Mouse (Mus musculus) spleen, adult 2 months (tissue): ENCODE data around the gene Snapc5. TPM values are rescaled to one million over a fixed set of nuclear protein-coding genes. Genes with fewer than 3 reads are reported as not detected.
"Not testable (repeated sequence)": the region's sequence is repeated elsewhere in the genome, so short reads cannot be mapped to it uniquely, and the experiment has no call there.

Experiments used
- DNase-seq, 2 experiments: peaks; one replicate each; pipeline versions ENCODE4 v3.0.0 to v3.0.0-alpha.2; 2012 to 2021; ENCODE audit warnings: low spot score in 2 of 2, low read depth in 1 of 2
- H3K27ac ChIP-seq: fragments of 200-500 bp; 2 replicates; pipeline ENCODE4 v1.5.1; 2012; ENCODE audit warnings: low read length, inconsistent platforms; ENCODE audit not compliant: insufficient read depth
- H3K27me3 ChIP-seq: fragments of 200-500 bp; 2 replicates; pipeline ENCODE4 v1.6.1; 2012; ENCODE audit warnings: mild to moderate bottlenecking, moderate library complexity, low read length, inconsistent platforms; ENCODE audit not compliant: control insufficient read depth, insufficient read depth
- H3K36me3 ChIP-seq: fragments of 200-500 bp; 2 replicates; pipeline ENCODE4 v1.6.1; 2012; ENCODE audit warnings: mild to moderate bottlenecking, low read length, inconsistent platforms; ENCODE audit not compliant: control insufficient read depth, insufficient read depth
- H3K4me1 ChIP-seq: fragments of 200-500 bp; 2 replicates; pipeline ENCODE4 v1.6.1; 2011; ENCODE audit warnings: inconsistent platforms; ENCODE audit not compliant: control insufficient read depth, insufficient read depth, insufficient read length
- H3K4me3 ChIP-seq: fragments of 200-500 bp; 2 replicates; pipeline ENCODE4 v1.5.1; 2011; ENCODE audit warnings: mild to moderate bottlenecking, inconsistent platforms; ENCODE audit not compliant: insufficient read depth, insufficient read length; ENCODE audit errors: extremely low read depth
- CTCF ChIP-seq: fragments of 200-500 bp; IDR thresholded peaks from 2 replicates; pipeline ENCODE4 v1.5.1; 2011; ENCODE audit warnings: mild to moderate bottlenecking, inconsistent platforms; ENCODE audit not compliant: insufficient read depth, insufficient read length, insufficient replicate concordance; ENCODE audit errors: extremely low read depth
- POLR2A ChIP-seq: fragments of 200-500 bp; IDR thresholded peaks from 2 replicates; pipeline ENCODE4 v1.6.1; 2011; ENCODE audit warnings: low read depth, low read length, inconsistent platforms
- WGBS: fragments of 180-500 bp; shearing (Covaris S2); methylation state at CpG from one replicate; pipeline ENCODE4 v1.1.7; 2018; 5-methylcytosine and 5-hydroxymethylcytosine counted together
- polyA plus RNA-seq: library from polyadenylated mRNA; depleted of rRNA; stranded (reverse); fragments of >200 nt; gene quantifications from 2 replicates; pipeline ENCODE4 v1.2.3, GENCODE M21; 2012

The Snapc5 gene
- polyA plus RNA-seq, 1 experiment, result 4.0 TPM

DNA sequence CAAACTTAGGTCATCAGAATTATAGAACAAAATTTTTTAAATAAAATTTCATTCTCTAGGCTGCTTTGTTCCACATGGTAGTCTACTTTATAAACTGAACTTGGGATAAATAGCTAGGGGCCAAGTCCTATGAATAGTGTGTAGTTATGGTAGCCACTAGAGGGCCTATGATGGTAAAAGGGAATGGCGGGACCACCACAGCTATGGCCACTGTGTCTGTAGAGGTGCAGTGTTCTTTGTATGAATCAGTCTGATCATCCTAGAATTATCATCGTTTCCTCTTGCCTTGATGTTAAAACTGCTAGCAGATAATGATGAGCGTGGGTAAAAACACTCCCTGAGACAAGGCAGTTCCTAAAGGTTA lies 482 bp upstream of the Snapc5 start:
- no peak overlapping the region for H3K4me3 ChIP-seq
- no peaks in the 10 kb centered on the region for H3K4me1 ChIP-seq
- no peak for TF ChIP-seq POLR2A
- no peak for TF ChIP-seq CTCF
- no peak for DNase-seq
- peaks cover 36% of the 10 kb centered on the region for H3K36me3 ChIP-seq
- WGBS, result 61% methylated on average over 3 of the region's 3 CpGs
- no peaks in the 10 kb centered on the region for H3K27me3 ChIP-seq
- H3K27ac ChIP-seq, result no peak overlapping the region

DNA sequence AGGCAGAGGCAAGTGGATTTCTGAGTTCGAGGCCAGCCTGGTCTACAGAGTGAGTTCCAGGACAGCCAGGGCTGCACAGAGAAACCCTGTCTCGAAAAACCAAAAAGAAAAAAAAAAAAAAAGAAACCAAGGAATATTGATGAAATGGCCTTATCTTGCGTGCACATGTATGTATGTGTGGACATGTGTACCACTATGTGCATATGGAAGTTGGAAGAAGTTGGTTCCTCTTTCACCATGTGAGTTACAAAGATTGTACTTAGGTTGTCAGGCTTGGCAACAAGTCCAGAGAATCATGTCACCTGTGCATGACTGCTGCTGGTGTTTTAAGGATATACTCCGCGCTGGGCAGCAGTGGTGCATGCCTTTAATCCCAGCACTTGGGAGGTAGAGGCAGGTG lies 4.2 kb downstream of the Snapc5 start:
- H3K4me3 ChIP-seq, H3K27me3 ChIP-seq, DNase-seq, H3K4me1 ChIP-seq, H3K27ac ChIP-seq: not testable (repeated sequence)
- WGBS, result 91% methylated on average over 5 of the region's 5 CpGs
- H3K36me3 ChIP-seq, result peaks cover 23% of the 10 kb centered on the region

- Histone ChIP-seq H3K36me3 (peaks cover 25% of the 10 kb centered on the region), H3K4me3 (no peak overlapping the region), H3K27ac (no peak overlapping the region), H3K27me3 (no peaks in the 10 kb centered on the region), H3K4me1 (no peaks in the 10 kb centered on the region)
- WGBS, result 93% methylated on average over 5 of the region's 5 CpGs
- DNase-seq, result no peak
- TF ChIP-seq CTCF (no peak), POLR2A (no peak)
These were observed 5.2 kb downstream of the Snapc5 start for GRCm38 (mm10) chr9:64184166-64184840.

- Histone ChIP-seq H3K27me3 (no peaks in the 10 kb centered on the region), H3K4me1 (no peaks in the 10 kb centered on the region), H3K27ac (no peak overlapping the region), H3K36me3 (peaks cover 20% of the 10 kb centered on the region), H3K4me3 (no peak overlapping the region)
- DNase-seq, result no peak
- TF ChIP-seq POLR2A, result no peak
- no peak for TF ChIP-seq CTCF
- 88% methylated on average over 1 of the region's 1 CpGs for WGBS
These were observed 14.8 kb downstream of the Snapc5 start for GRCm38 (mm10) chr9:64193879-64194278.

GRCm38 (mm10) chr9:64195554-64195953 lies 16.5 kb downstream of the Snapc5 start:
- WGBS, result 93% methylated on average over 4 of the region's 4 CpGs
- TF ChIP-seq POLR2A, result no peak
- TF ChIP-seq CTCF, result no peak

DNA sequence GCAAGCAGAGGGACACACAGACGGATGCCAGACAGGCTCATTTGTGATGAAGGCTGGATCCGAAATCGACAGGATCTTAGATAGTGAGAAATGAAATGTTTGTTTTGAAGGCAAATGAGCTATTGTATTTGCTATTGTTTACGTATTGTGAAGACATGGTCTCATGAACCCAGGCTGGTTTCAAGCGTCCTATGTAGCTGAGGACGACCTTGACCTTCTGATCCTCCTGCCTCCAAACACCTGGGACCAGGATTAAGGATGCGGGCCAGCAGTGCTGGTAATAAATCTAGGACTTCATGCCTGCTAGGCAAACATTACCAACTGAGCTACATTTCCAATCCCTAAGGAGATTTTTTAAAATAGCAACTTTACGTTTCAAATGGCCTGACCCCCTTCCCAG lies 18.4 kb downstream of the Snapc5 start:
- 94% methylated on average over 8 of the region's 8 CpGs for WGBS
- H3K27me3 ChIP-seq, result no peaks in the 10 kb centered on the region
- no peak overlapping the region for H3K27ac ChIP-seq
- TF ChIP-seq POLR2A (no peak), CTCF (no peak)
- no peak overlapping the region for H3K4me3 ChIP-seq
- no peak for DNase-seq
- peaks cover 20% of the 10 kb centered on the region for H3K36me3 ChIP-seq
- H3K4me1 ChIP-seq, result no peaks in the 10 kb centered on the region

More at GRCm38 (mm10) chr9:64195554-64195953, 16.5 kb downstream of the Snapc5 start:
- H3K27me3 ChIP-seq, result no peaks in the 10 kb centered on the region
- H3K4me3 ChIP-seq, result no peak overlapping the region
- no peak for DNase-seq
- H3K36me3 ChIP-seq, result peaks cover 20% of the 10 kb centered on the region
- no peak overlapping the region for H3K27ac ChIP-seq
- H3K4me1 ChIP-seq, result no peaks in the 10 kb centered on the region

- peaks cover 16% of the 10 kb centered on the region for H3K36me3 ChIP-seq
- WGBS, result 92% methylated on average over 5 of the region's 5 CpGs
- TF ChIP-seq POLR2A (no peak), CTCF (no peak)
- no peaks in the 10 kb centered on the region for H3K27me3 ChIP-seq
- no peak overlapping the region for H3K27ac ChIP-seq
- DNase-seq, result no peak
- H3K4me3 ChIP-seq, result no peak overlapping the region
- no peaks in the 10 kb centered on the region for H3K4me1 ChIP-seq
These were observed 19.1 kb downstream of the Snapc5 start for GRCm38 (mm10) chr9:64198068-64198762.

- peaks cover 11% of the 10 kb centered on the region for H3K36me3 ChIP-seq
- not testable (repeated sequence) for H3K27ac ChIP-seq, H3K27me3 ChIP-seq, H3K4me1 ChIP-seq, H3K4me3 ChIP-seq, DNase-seq
- 89% methylated on average over 7 of the region's 7 CpGs for WGBS
These were observed 19.8 kb downstream of the Snapc5 start for GRCm38 (mm10) chr9:64198763-64199418.
